Mouse (Mus musculus) monocyte, adult 5-6 weeks (primary cell): Measurements from ENCODE around the gene Polr2h. TPM values are rescaled to one million over a fixed set of nuclear protein-coding genes. Genes with fewer than 3 reads are reported as not detected.
A peak's percentile ranks its signal among the peaks of the same experiment; 100 is the strongest.
"Not testable (repeated sequence)": the region's sequence is repeated elsewhere in the genome, so short reads cannot be mapped to it uniquely, and the experiment has no call there.

Experiments used
- ATAC-seq: fragments of 153-309, 156-312 bp; replicated peaks from 2 replicates; pipeline ENCODE4 v1.8.0; 2017; ENCODE audit warnings: mild to moderate bottlenecking; ENCODE audit not compliant: low TSS enrichment, insufficient number of reproducible peaks, severe bottlenecking, poor library complexity, low FRiP score
- total RNA-seq: library from RNA; stranded (forward); fragments of 200-1000, 200-491, 200-594 nt; gene quantifications from 3 replicates; pipeline ENCODE4 v1.2.3, GENCODE M21; 2017

Gene Polr2h
- total RNA-seq: 20.0 to 31.9 TPM (median 24.4 TPM) in 3 replicates

GRCm38 (mm10) chr16:20717181-20717977 lies at the start of gene Polr2h, which contains the start of gene Clcn2:
Gene Polr2h (plus strand): TSS chr16:20717665.
Gene Clcn2 (minus strand): TSS chr16:20717746.
- peak; percentile 85 for ATAC-seq

- ATAC-seq: not testable (repeated sequence)
These were observed 49.5 kb upstream of the Polr2h start, which contains the start of gene Eif4g1 for GRCm38 (mm10) chr16:20668013-20668412. Gene Eif4g1 (plus strand): TSS chr16:20668313.

- no peak for ATAC-seq
These were observed 47.2 kb upstream of the Polr2h start for GRCm38 (mm10) chr16:20670291-20670690.

GRCm38 (mm10) chr16:20671886-20672285 lies 45.6 kb upstream of the Polr2h start:
- no peak for ATAC-seq

GRCm38 (mm10) chr16:20672500-20672902 lies 45.0 kb upstream of the Polr2h start:
- peak; percentile 85 for ATAC-seq

- ATAC-seq: no peak
These were observed 44.3 kb upstream of the Polr2h start for GRCm38 (mm10) chr16:20672965-20673705.

GRCm38 (mm10) chr16:20673706-20674303 lies 43.7 kb upstream of the Polr2h start:
- ATAC-seq: no peak

GRCm38 (mm10) chr16:20675213-20675612 lies 42.3 kb upstream of the Polr2h start:
- no peak for ATAC-seq

- ATAC-seq: no peak
These were observed 40.8 kb upstream of the Polr2h start for GRCm38 (mm10) chr16:20676702-20677101.

GRCm38 (mm10) chr16:20677380-20677779 lies 40.1 kb upstream of the Polr2h start:
- ATAC-seq: no peak

- no peak for ATAC-seq
These were observed 39.3 kb upstream of the Polr2h start for GRCm38 (mm10) chr16:20677974-20678675.

GRCm38 (mm10) chr16:20690774-20691173 lies 26.7 kb upstream of the Polr2h start:
- ATAC-seq: no peak

GRCm38 (mm10) chr16:20691617-20692016 lies 25.8 kb upstream of the Polr2h start:
- ATAC-seq: no peak

GRCm38 (mm10) chr16:20692241-20692965 lies 25.1 kb upstream of the Polr2h start:
- no peak for ATAC-seq

GRCm38 (mm10) chr16:20693111-20693701 lies 24.3 kb upstream of the Polr2h start, which contains the start of gene Fam131a:
Gene Fam131a (plus strand): TSS chr16:20693241.
- ATAC-seq: peak; percentile 74

- 0 out of 2 replicates have a peak, but pooled peaks have one; percentile 28 for ATAC-seq
These were observed 22.7 kb upstream of the Polr2h start for GRCm38 (mm10) chr16:20694781-20695180.

- ATAC-seq: no peak
These were observed 21.7 kb upstream of the Polr2h start for GRCm38 (mm10) chr16:20695622-20696323.
